Mouse (Mus musculus): ENCODE data around the gene Prune1.
"Not testable (repeated sequence)": the region's sequence is repeated elsewhere in the genome, so short reads cannot be mapped to it uniquely, and the experiment has no call there.

GRCm38 (mm10) chr3:95212889-95213608, 68.8 kb downstream of the Prune1 start:
- not testable (repeated sequence) for TF ChIP-seq CTCF (conservative IDR thresholded peaks at IDR 0.05; ENCODE audit: low read length); POU5F1 (IDR thresholded peaks at IDR 0.05; ENCODE audit: borderline replicate concordance, low read length)

Measured in E14TG2a.4 (cell line).